Mouse (Mus musculus) layer of hippocampus, postnatal 25 days (tissue): ENCODE measurements around the gene Fsip1. TPM values are rescaled to one million over a fixed set of nuclear protein-coding genes. Genes with fewer than 3 reads are reported as not detected.
A peak's percentile ranks its signal among the peaks of the same experiment; 100 is the strongest.

Experiments
- DNase-seq, 2 experiments: peaks; one replicate each; pipeline ENCODE4 v3.0.0; 2022; ENCODE audit warnings: mixed read lengths in 2 of 2, low spot score in 1 of 2; ENCODE audit errors: extremely low spot score in 1 of 2
- microRNA-seq, 2 experiments: library from miRNA; unstranded; fragments of <30 nt; microRNA quantifications; one replicate each; pipeline ENCODE4 v1.2.0; 2021
- total RNA-seq, 2 experiments: library from RNA; stranded (reverse); gene quantifications; 2 replicates each; pipeline ENCODE4 v1.2.3; 2021

The Fsip1 gene
- total RNA-seq, 2 experiments from 2014 or later: 0.85 to 0.91 TPM

- peak; percentile 25 to 38 for DNase-seq
These were observed 145.2 kb downstream of the Fsip1 start, which contains the start of gene Thbs1 for GRCm38 (mm10) chr2:118111488-118112131. TSS of gene Thbs1 (plus strand) at chr2:118111876.

- DNase-seq: peak; percentile 83 to 96
These were observed 145.7 kb downstream of the Fsip1 start for GRCm38 (mm10) chr2:118111116-118111487.

- no peak for DNase-seq
These were observed 146.4 kb downstream of the Fsip1 start for GRCm38 (mm10) chr2:118110225-118110915.

- DNase-seq: no peak
These were observed 154.6 kb downstream of the Fsip1 start for GRCm38 (mm10) chr2:118102169-118102568.

- DNase-seq: no peak
These were observed 157.7 kb downstream of the Fsip1 start for GRCm38 (mm10) chr2:118099104-118099503.

GRCm38 (mm10) chr2:118091226-118091625 is 165.5 kb downstream of the Fsip1 start:
- DNase-seq: no peak

GRCm38 (mm10) chr2:118087044-118087726 is 169.6 kb downstream of the Fsip1 start:
- no peak for DNase-seq

GRCm38 (mm10) chr2:118085647-118086046 is 171.1 kb downstream of the Fsip1 start:
- no peak for DNase-seq

GRCm38 (mm10) chr2:118084693-118085092 is 172.1 kb downstream of the Fsip1 start:
- DNase-seq: no peak

GRCm38 (mm10) chr2:118083652-118084051 is 173.1 kb downstream of the Fsip1 start:
- DNase-seq: no peak

GRCm38 (mm10) chr2:118081581-118081980 is 175.2 kb downstream of the Fsip1 start:
- DNase-seq: no peak

Small RNAs within 50 kb of the gene (microRNA-seq; reads per million reads assigned to microRNA genes)
- 0 reads per million in 2 experiments for gene Gm22800

Other genes with a start within 250 kb of the Fsip1 start
- 1 to 10 TPM; 2.2 to 2.7 TPM for gene Thbs1, start 145.1 kb downstream of the Fsip1 start, total RNA-seq
- 10 to 100 TPM; 12.5 to 13.1 TPM for gene Gpr176, start 116.5 kb upstream of the Fsip1 start, total RNA-seq
- 10 to 100 TPM; 18.4 to 24.8 TPM for gene Eif2ak4, start 131.7 kb upstream of the Fsip1 start, total RNA-seq
- 100 to 1,000 TPM; 163 to 201 TPM for gene Srp14, start 222.7 kb upstream of the Fsip1 start, total RNA-seq